Mouse (Mus musculus) G1E (cell line): ENCODE results near the gene Rps12-ps3. TPM values are rescaled to one million over a fixed set of nuclear protein-coding genes. Genes with fewer than 3 reads are reported as not detected.

Experiments used
- ATAC-seq: 2 replicates; pipeline ENCODE4 v1.8.0; 2016; ENCODE audit warnings: mild to moderate bottlenecking; ENCODE audit not compliant: insufficient number of reproducible peaks, poor library complexity, low FRiP score, severe bottlenecking; ENCODE audit errors: extremely low read depth
- DNase-seq: peaks from one replicate; pipeline ENCODE4 v3.0.0; 2012; ENCODE audit warnings: low spot score
- H3K27me3 ChIP-seq: 2 replicates; pipeline ENCODE4 v1.6.1; 2012; ENCODE audit warnings: mild to moderate bottlenecking, low read length, inconsistent platforms; ENCODE audit not compliant: insufficient read depth
- H3K36me3 ChIP-seq: replicated peaks from 2 replicates; pipeline ENCODE3; 2012; ENCODE audit warnings: mild to moderate bottlenecking, inconsistent platforms
- H3K4me1 ChIP-seq: 2 replicates; pipeline ENCODE4 v1.6.1; 2012; ENCODE audit warnings: low read depth, low read length, inconsistent platforms, mixed read lengths; ENCODE audit not compliant: insufficient read depth
- H3K4me3 ChIP-seq: 2 replicates; pipeline ENCODE4 v1.5.1; 2012; ENCODE audit warnings: low read depth, mild to moderate bottlenecking, inconsistent platforms, low read length, moderate library complexity, mixed read lengths
- H3K9me3 ChIP-seq: replicated peaks from 2 replicates; pipeline ENCODE4 v1.6.1; 2012; ENCODE audit warnings: inconsistent platforms
- CTCF ChIP-seq: IDR thresholded peaks from 2 replicates; pipeline ENCODE4 v1.5.1; 2012; ENCODE audit warnings: low read depth, low read length, inconsistent platforms, mixed read lengths
- GATA1 ChIP-seq: IDR thresholded peaks from 2 replicates; pipeline ENCODE4 v1.6.1; 2012; ENCODE audit warnings: borderline replicate concordance, low read length, inconsistent platforms, mixed read lengths
- GATA2 ChIP-seq: IDR thresholded peaks from 2 replicates; pipeline ENCODE4 v1.6.1; 2012; ENCODE audit warnings: low read depth, low read length, inconsistent platforms, borderline replicate concordance
- POLR2AphosphoS5 ChIP-seq: IDR thresholded peaks from 2 replicates; pipeline ENCODE4 v1.6.1; 2012; ENCODE audit warnings: low read depth, low read length, inconsistent platforms; ENCODE audit not compliant: insufficient replicate concordance
- TAL1 ChIP-seq: conservative IDR thresholded peaks from 2 replicates; pipeline ENCODE4 v1.6.1; 2012; ENCODE audit warnings: low read depth, low read length, inconsistent platforms, mixed read lengths
- polyA plus RNA-seq: library from polyadenylated mRNA; stranded (reverse); fragments of >175 nt; gene quantifications from 2 replicates; pipeline ENCODE4 v1.2.3, GENCODE M21; 2012
- total RNA-seq, 2 experiments: library from RNA; stranded (forward) in 1 of 2; stranded (reverse) in 1 of 2; fragments of 200-1000 nt in 1 of 2; fragments of >200 nt in 1 of 2; fragmentation: Nextera tagmentation in 1 of 2; gene quantifications; 2 replicates each; pipeline ENCODE4 v1.2.3; 2014 to 2017

Gene Rps12-ps3
- total and polyA plus RNA-seq, 3 experiments = 53.3 to 406 (median 81.3) TPM

- DNase-seq = no peak
- Histone ChIP-seq H3K4me3 (no peak overlapping the region), H3K27me3 (no peaks in the 10 kb centered on the region), H3K9me3 (no peaks in the 10 kb centered on the region), H3K4me1 (peaks cover 60% of the 10 kb centered on the region), H3K36me3 (peaks cover 29% of the 10 kb centered on the region)
- TF ChIP-seq POLR2AphosphoS5 (no peak), GATA1 (no peak), GATA2 (no peak), TAL1 (no peak), CTCF (no peak)
- ATAC-seq = no peak
Measured at GRCm38 (mm10) chr19:59339908-59340307, 17.8 kb downstream of the Rps12-ps3 start.

GRCm38 (mm10) chr19:59342964-59343363, 20.9 kb downstream of the Rps12-ps3 start:
- H3K4me3 ChIP-seq = peak overlapping the region; percentile 98; the same call in 1 of the 2 replicates
- no peak for ATAC-seq

GRCm38 (mm10) chr19:59344304-59344711, 22.2 kb downstream of the Rps12-ps3 start:
- TF ChIP-seq TAL1 = no peak
- TF ChIP-seq GATA1 = no peak
- TF ChIP-seq POLR2AphosphoS5 = no peak
- TF ChIP-seq CTCF = no peak
- no peak for TF ChIP-seq GATA2
- ATAC-seq (peak; percentile 17; the same call in 1 of the 2 replicates), DNase-seq (peak; percentile 47)
- Histone ChIP-seq H3K9me3 (no peaks in the 10 kb centered on the region), H3K36me3 (peaks cover 12% of the 10 kb centered on the region), H3K4me1 (peaks cover 51% of the 10 kb centered on the region), H3K27me3 (no peaks in the 10 kb centered on the region), H3K4me3 (peak overlapping the region; percentile 98)

More at GRCm38 (mm10) chr19:59342964-59343363, 20.9 kb downstream of the Rps12-ps3 start:
- no peak for DNase-seq
- H3K27me3 ChIP-seq = no peaks in the 10 kb centered on the region
- no peak for TF ChIP-seq GATA1
- TF ChIP-seq POLR2AphosphoS5 = no peak
- no peak for TF ChIP-seq TAL1
- TF ChIP-seq CTCF = no peak
- TF ChIP-seq GATA2 = no peak
- peaks cover 12% of the 10 kb centered on the region for H3K36me3 ChIP-seq
- no peaks in the 10 kb centered on the region for H3K9me3 ChIP-seq
- H3K4me1 ChIP-seq = peaks cover 60% of the 10 kb centered on the region

- TF ChIP-seq TAL1 (no peak), GATA2 (no peak), POLR2AphosphoS5 (no peak)
- peak; percentile 57 for DNase-seq
- H3K27me3 ChIP-seq = no peaks in the 10 kb centered on the region
- ATAC-seq = no peak; the same call in 1 of the 2 replicates
- peak overlapping the region; percentile 98 for H3K4me3 ChIP-seq
- no peaks in the 10 kb centered on the region for H3K9me3 ChIP-seq
- peaks cover 51% of the 10 kb centered on the region for H3K4me1 ChIP-seq
- H3K36me3 ChIP-seq = peaks cover 12% of the 10 kb centered on the region
Measured at GRCm38 (mm10) chr19:59345081-59345657, 23.1 kb downstream of the Rps12-ps3 start.

GRCm38 (mm10) chr19:59345658-59346283, 23.7 kb downstream of the Rps12-ps3 start, which contains the start of gene Pdzd8:
TSS of gene Pdzd8 (minus strand) at chr19:59345780.
- TF ChIP-seq POLR2AphosphoS5 (no peak), GATA1 (no peak), GATA2 (no peak), TAL1 (no peak)
- ATAC-seq = peak; percentile 31; the same call in 1 of the 2 replicates
- Histone ChIP-seq H3K27me3 (no peaks in the 10 kb centered on the region), H3K4me3 (peak within 1 kb of the TSS; percentile 98), H3K36me3 (peaks cover 12% of the 10 kb centered on the region), H3K9me3 (no peaks in the 10 kb centered on the region), H3K4me1 (peaks cover 57% of the 10 kb centered on the region)
- peak; percentile 97 for DNase-seq

DNA sequence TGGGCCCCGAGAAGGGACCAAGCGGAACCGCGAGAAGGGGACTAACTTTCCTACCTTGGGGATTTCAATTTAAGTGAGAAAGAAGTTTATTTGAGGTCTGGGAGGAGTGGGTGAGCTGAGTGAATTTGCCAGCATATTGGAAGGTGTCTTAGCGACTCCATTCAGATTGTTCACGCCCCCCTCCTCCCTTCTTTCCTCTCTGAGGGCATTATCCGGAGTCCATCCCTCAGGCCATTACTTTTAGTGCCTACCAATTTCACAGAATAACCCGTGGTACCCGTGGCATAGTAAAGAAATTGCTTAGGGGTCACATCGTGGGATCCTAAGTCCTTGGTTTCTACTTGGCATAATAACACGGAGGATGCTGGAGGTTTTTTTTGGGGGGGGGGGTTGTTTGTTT, 24.2 kb downstream of the Rps12-ps3 start:
- DNase-seq = no peak
- Histone ChIP-seq H3K9me3 (no peaks in the 10 kb centered on the region), H3K27me3 (no peaks in the 10 kb centered on the region), H3K4me1 (peaks cover 58% of the 10 kb centered on the region), H3K36me3 (peaks cover 10% of the 10 kb centered on the region), H3K4me3 (peak overlapping the region; percentile 98)
- no peak for TF ChIP-seq GATA2
- no peak for TF ChIP-seq GATA1
- TF ChIP-seq TAL1 = no peak
- no peak for TF ChIP-seq CTCF
- ATAC-seq = no peak
